Mouse (Mus musculus) kidney, adult 2 months (tissue): ENCODE data around the gene Zswim4.

Experiments
- CTCF ChIP-seq: fragments of 200-500 bp; conservative IDR thresholded peaks from 2 replicates; pipeline ENCODE4 v1.5.1; 2011; ENCODE audit warnings: low read depth, mild to moderate bottlenecking, control low read depth, low read length, moderate library complexity, mixed read lengths; ENCODE audit not compliant: insufficient read depth, insufficient read length
- POLR2A ChIP-seq: fragments of 200-500 bp; IDR thresholded peaks from one replicate; pipeline ENCODE4 v1.6.1; 2011; ENCODE audit warnings: low read depth, low read length, control low read depth

- TF ChIP-seq CTCF (no peak), POLR2A (no peak)
Measured at GRCm38 (mm10) chr8:84256458-84256821, 19.6 kb upstream of the Zswim4 start.
